Mouse (Mus musculus): ENCODE measurements around the gene Ppfibp1. TPM values are rescaled to one million over a fixed set of nuclear protein-coding genes. Genes with fewer than 3 reads are reported as not detected.

The Ppfibp1 gene
- polyA plus RNA-seq, 1 experiment: 60.2 TPM

DNA sequence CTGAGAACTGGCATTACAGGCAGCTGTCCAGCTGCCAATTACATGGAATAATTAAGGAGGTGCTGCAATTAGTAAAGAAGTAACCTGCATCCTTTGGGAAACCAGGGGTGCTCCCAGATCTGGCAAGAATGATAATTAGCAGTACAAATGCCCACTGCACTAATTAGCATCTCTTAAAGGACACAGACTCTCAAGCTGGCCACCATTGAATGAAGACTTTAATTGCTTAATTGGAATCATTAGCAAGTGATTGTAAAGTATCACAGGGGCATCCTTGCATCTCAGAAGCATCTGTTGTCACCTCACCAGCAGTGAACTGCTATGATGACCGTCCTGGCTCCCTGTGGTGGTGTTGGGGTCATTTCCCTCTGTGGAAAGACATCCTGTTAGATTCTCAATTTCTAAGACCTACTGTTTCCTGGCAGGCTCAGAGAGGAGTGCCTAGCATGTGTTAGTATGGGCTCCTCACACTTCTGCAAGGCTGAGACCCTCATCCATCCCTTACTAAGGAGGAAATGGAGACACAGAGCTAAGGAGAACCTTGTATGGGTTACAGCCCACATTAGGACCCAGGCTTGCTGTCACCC lies 93.1 kb downstream of the Ppfibp1 start:
- no peak for DNase-seq (ENCODE audit: extremely low spot score in 1 of 2, low spot score in 1 of 2)

- peak; percentile 38 to 70 for DNase-seq (ENCODE audit: extremely low spot score in 1 of 2, low spot score in 1 of 2)
Measured at GRCm38 (mm10) chr6:146984569-146984968, 96.3 kb downstream of the Ppfibp1 start.

DNA sequence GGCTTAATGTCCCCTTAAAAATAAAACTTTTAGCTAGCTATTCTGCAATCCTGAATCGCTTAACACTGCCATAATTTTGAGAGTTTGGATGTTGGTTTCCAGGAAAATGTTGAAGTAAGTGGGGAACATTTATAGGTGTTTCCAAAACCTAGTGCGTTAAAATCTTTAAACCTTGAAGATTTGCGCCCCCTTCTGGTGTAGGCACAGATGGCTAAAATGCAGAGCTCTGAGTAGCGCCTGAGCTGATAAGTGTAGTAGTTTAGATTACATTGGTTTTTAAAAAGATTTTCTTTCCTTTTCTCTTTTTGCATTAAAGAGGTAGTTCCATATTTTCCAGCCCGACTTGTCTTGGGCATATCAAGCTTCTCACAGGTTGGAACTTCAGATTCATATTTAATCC lies 105.9 kb downstream of the Ppfibp1 start:
- peak; percentile 18 to 89 for DNase-seq (ENCODE audit: extremely low spot score in 1 of 2, low spot score in 1 of 2)

- DNase-seq (ENCODE audit: extremely low spot score in 1 of 2, low spot score in 1 of 2): no peak
Measured at GRCm38 (mm10) chr6:146995391-146995790, 107.1 kb downstream of the Ppfibp1 start.

DNA sequence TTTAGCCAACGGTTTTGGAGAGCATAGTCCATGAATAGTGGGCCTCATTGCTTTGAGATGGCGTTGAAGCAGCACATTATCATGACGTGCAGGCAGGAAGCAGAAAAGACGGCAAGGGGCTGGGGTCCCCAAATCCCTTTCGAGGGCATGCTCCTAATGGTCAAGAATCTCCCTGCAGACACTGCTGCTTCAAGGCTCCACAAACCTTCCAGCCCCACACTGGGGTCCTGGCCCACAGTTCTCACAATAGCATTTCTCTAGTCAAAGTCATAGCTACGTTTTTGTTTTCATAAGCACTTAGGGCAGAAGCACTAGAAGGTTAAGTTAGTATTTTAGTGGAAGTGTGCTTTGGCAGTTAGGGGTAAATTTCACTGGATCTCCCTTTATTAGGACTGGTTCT lies 107.6 kb downstream of the Ppfibp1 start:
- DNase-seq (ENCODE audit: extremely low spot score in 1 of 2, low spot score in 1 of 2): no peak

DNA sequence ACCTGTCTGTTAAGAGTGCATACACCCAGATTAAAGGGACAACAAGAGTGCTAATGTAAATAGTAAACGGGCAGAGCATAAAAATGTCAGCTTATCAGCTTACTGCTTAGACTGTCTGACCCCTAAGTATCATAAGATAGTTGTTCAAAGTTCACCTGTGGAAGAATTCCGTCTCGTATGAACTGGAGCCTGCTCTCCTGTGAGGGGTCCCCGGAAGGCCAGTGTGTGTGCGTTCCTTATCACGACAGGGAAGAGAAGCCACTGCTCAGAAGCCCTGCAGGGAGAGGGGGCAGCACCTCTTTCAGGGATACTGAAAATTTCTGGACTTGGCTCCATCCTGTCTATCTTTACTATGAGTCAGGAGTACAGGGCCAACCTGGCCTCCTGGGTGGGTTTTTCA lies 108.7 kb downstream of the Ppfibp1 start:
- DNase-seq (ENCODE audit: extremely low spot score in 1 of 2, low spot score in 1 of 2): no peak

DNA sequence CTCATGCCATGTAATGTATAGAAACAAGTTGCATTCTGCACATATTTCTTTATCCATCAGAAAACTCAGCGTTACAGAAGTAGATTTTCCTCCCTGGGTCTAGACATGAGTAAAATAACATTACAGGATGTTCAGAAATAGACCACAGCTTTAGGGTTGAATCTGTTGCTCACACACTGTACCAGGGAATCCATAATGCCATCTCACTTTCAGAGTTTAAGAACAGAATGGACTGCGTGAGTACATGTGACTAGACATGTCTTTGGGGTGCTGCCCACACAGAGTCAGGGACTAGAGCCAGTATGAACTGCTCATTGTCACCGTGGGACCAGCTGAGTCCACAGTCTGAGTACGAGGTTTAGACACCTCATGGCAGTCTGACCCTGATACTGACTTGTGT lies 110.4 kb downstream of the Ppfibp1 start:
- DNase-seq (ENCODE audit: extremely low spot score in 1 of 2, low spot score in 1 of 2): no peak

DNA sequence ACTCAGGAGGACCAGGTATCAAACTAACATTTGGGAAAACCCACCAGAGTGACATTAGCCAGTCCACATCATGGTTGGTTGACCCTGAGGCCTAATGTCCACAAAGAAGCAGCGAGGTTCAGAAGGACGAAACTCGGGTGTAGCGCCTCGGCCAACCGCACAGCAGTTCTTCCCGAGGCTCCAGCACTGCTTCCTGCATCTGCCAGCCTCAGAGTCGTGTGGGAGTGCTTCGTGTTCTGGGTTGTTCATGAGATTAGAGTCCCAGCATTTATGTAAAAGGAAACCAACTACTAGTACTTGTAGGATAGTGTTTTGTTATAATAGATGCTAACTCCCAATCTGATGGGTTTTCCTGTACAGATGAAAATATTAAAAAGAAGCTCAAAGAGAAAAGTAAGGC lies 111.0 kb downstream of the Ppfibp1 start:
- DNase-seq (ENCODE audit: extremely low spot score in 1 of 2, low spot score in 1 of 2): peak; percentile 31 to 63

GRCm38 (mm10) chr6:146999755-147000154 lies 111.5 kb downstream of the Ppfibp1 start:
- no peak for DNase-seq (ENCODE audit: extremely low spot score in 1 of 2, low spot score in 1 of 2)

DNA sequence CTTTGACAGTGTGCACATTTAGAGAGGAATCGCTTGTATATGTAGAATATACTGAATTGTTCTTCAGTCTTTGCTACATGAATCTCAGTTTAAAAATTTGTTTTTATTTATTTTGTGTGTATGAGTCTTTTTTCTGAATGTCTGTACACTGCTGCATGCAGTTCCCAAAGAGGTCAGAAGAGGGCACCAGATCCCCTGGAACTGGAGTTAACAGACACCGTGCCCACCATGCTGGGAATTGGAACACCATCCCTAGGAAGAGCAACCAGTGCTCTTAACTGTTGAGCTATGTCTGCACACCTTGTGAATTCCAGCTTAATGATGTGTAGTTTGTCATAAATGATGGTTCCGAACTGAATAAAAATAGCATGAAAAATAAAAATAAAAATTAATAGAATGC lies 119.9 kb downstream of the Ppfibp1 start:
- DNase-seq (ENCODE audit: extremely low spot score in 1 of 2, low spot score in 1 of 2): peak in 1 of 2 experiments; percentile 68

GRCm38 (mm10) chr6:147010358-147010757 lies 122.1 kb downstream of the Ppfibp1 start:
- no peak for DNase-seq (ENCODE audit: extremely low spot score in 1 of 2, low spot score in 1 of 2)

DNA sequence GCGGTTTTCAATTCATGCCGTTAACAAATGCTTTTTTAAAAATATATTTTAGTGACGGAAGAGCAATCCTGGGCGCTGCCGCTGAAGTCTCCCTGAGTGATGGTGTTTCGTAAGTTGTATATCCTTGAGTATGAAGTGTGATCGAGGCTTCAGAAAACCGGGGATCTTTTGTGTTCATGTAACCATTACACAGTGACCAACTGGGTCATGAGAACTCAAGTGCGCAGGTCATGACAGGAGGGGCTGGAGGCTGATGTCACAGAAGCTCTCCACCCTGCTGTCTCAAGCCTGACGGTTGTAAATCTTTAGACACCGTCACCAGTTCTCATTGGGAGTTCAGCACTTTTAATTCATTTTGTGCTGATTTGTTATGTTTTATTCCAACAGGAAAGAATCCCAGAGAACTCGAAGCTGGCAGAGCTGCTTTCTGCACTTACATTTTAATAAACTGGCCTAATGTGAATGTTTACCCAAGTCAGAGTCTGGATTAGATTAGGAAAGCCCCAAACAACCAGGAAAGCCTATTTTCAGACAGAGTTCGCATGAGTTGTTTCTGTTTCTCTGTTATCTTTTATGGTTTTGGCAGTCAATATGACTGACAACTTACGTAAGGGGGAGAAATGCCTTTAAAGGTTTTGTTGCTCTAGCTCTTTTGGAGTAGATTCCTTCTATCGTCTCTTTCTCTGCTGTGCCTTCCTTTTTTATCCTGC lies 122.7 kb downstream of the Ppfibp1 start:
- DNase-seq (ENCODE audit: extremely low spot score in 1 of 2, low spot score in 1 of 2): no peak

DNA sequence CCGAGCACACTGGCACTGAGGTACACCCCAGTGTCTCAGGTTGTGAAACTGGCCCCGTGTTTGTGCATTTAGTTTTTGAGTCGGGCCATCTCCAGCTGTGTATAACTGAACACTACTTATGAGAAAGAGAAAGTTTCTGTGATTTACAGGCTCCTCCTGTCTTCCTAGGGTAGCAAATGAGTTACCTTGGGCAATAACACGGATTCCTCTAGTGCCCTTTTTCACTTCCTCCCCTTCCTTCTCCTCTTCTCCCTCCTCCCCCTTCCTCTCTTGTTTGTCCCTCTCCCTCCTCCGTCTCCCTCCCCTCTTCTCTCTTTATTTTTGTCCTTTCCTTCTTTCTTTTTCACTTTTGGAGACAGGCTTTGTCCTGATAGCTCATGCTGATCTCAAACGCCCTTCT lies 123.3 kb downstream of the Ppfibp1 start:
- DNase-seq (ENCODE audit: extremely low spot score in 1 of 2, low spot score in 1 of 2): no peak

DNA sequence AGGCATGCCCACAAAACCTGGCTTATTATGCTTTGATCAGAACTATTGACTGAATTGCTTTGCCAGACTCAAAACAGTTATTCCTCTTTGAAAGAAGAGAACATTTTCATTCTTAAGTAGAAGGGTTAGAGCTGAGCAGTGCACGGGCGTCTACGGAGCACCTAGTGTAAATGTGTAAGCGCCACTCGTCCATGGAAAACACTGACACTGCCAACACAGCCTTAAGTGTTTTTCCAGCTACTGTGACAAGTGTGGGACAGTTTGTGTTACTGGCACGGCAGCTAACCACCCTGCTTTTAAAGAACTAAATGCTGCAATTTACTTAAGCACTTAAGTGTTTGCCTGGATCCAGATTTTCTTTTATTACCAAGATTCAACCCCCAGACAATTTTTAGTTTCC lies 123.7 kb downstream of the Ppfibp1 start:
- no peak for DNase-seq (ENCODE audit: extremely low spot score in 1 of 2, low spot score in 1 of 2)

DNA sequence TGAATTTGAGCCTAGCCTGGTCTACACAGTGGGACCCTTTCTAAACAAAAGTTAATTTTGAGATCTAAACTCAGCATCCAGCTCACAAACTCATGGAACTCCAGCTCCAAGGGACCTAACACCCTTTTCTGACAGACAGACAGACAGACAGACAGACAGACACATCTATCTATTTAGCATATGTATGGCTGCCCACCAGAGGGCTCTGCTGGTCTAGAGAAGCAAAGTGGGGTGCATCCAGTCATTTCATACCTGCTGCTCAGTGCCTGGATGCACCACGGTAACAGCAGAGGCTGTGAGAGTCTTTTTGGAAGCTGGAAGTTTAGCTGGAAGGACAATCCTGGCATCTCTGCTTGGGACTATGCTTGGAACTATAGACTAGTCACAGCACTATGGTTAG lies 125.3 kb downstream of the Ppfibp1 start:
- DNase-seq (ENCODE audit: extremely low spot score in 1 of 2, low spot score in 1 of 2): no peak

- DNase-seq (ENCODE audit: extremely low spot score in 1 of 2, low spot score in 1 of 2): no peak
Measured at GRCm38 (mm10) chr6:147017906-147018305, 129.6 kb downstream of the Ppfibp1 start.

DNA sequence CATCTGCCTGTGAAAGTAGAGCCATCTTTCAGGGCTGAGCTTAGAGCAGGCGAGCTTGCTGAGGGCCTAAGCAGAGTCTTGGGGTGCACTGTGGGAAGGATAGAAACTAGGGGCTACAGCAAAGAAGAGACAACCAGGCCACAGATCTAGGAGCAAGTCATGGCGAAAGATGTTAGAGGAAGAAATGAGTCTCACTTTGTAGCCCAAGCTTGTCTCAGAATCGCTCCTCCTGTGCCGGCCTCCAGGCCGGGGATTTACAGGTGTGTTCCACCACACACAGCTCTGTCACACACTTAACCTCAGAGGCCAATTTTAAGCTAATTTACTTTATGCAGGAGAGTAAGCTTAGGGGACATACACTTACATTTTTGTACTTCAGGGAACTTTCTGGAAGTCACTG lies 130.1 kb downstream of the Ppfibp1 start:
- DNase-seq (ENCODE audit: extremely low spot score in 1 of 2, low spot score in 1 of 2): no peak

DNA sequence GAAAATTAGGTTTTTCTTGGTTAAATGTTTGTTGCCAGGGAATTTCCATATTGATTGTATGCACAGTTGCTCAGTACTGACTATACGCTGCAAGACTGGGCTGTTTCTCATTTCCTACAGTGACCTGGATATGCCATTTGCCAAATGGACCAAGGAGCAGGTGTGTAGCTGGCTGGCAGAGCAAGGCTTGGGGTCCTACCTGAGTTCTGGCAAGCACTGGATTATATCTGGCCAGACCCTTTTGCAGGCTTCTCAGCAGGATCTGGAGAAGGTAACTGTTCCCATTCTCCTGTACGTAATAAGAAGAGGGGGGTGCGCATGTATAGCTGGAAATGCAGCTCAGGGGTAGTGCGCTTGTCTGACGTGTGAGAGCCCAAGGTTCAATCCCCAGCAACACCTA lies 132.9 kb downstream of the Ppfibp1 start:
- DNase-seq (ENCODE audit: extremely low spot score in 1 of 2, low spot score in 1 of 2): no peak

DNA sequence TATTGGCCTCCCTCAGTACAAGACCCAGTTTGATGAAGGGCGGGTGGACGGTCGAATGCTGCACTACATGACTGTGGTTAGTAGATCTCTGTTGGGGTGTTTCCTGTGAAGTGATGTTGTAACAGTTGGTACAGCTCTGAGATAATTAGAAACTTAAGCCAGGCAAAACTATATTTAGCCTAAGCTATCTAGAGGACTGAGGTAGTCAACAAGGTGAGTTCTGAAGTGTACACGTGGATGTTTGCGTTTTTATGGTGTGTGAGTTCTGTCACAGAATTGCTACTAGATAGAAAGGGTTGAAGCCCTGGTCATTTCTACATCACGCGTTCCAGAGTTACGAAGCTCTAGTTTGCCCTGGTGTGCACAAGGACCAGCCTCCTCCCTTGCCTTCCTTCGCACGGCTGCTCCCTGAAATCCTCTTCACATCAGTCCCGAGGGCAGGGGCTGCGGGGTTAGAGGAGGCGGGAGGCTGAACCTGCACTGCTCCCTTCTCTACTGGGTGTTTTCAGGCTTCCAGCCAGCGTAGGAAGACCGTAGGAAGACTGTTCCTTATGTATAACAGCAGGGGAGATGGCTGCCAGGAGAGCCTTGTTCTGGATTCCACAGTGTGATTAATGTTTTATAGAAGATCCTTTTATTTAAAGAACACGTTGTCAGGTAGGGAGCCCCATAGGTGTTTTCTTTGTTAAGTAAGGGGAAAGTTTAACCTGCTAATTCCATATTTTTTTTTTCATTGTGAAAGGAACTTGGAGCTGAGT lies 134.3 kb downstream of the Ppfibp1 start:
- no peak for DNase-seq (ENCODE audit: extremely low spot score in 1 of 2, low spot score in 1 of 2)

DNA sequence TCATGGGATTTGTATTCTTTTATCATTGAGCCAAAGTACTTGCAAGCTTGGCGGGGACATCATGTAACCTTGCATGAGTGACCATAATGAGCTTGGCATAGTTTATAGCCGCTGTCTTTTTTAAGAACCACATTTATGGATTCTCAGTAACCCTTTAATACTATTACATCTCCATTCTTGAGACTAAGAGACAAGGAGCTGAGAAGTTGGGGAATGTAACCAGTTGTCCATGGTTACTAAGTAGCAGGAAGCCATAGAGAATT lies 134.8 kb downstream of the Ppfibp1 start:
- DNase-seq (ENCODE audit: extremely low spot score in 1 of 2, low spot score in 1 of 2): no peak

DNA sequence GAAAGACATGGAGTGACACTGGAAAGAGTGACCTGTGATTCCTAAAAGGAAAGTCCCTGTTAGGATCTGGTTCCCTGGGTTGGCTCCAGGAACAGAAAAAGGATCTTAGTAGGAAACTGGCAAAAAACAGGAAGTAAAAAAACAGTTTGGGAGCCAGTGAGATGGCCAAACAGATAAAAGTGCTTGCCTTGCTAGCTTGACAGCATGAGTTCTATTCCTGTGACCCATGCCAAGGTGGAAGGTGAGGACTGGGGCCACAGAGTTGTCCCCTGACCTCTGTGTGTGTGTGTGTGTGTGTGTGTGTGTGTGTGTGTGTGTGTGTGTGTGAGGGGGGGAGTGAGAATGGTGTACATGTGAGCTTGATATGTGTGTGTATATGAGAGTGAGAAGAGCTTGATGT lies 135.3 kb downstream of the Ppfibp1 start:
- no peak for DNase-seq (ENCODE audit: extremely low spot score in 1 of 2, low spot score in 1 of 2)

- DNase-seq (ENCODE audit: extremely low spot score in 1 of 2, low spot score in 1 of 2): no peak
Measured at GRCm38 (mm10) chr6:147024761-147025160, 136.5 kb downstream of the Ppfibp1 start.

All from frontal cortex, adult 2 months (tissue).